Mouse (Mus musculus) stomach, postnatal 0 days (tissue): ENCODE measurements around the gene Traf2.

ENCODE experiments used
- CTCF ChIP-seq: IDR thresholded peaks from 2 replicates; pipeline ENCODE4 v1.5.1; 2016; ENCODE audit warnings: antibody characterized with exemption, low read depth, mild to moderate bottlenecking, moderate library complexity
- EP300 ChIP-seq: optimal IDR thresholded peaks from 2 replicates; pipeline ENCODE3; 2016; ENCODE audit warnings: antibody characterized with exemption

DNA sequence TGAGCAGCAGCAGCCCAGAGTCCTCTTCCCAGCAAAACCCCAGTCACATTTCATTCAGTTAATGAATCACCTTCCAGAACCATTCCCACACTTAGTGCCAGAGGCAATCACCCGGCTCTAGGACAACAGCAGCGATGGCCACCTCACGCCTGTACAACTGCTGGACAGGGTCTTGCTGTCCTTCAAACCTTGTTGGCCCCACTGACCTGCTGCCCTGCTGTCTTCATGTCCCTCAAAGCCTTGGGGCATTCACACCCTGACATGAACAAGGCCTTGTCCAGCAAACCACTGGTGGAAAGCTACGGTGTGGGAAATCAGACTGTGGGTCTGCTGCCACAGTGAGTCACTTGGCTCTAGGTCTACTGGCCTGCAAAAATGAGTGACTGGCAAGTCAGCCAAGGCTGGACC is 6.2 kb downstream of the Traf2 start:
- TF ChIP-seq CTCF, result no peak
- TF ChIP-seq EP300, result no peak
